Mouse (Mus musculus) stomach, embryonic 14.5 days (tissue): ENCODE measurements around the gene Prkaa2. TPM values are rescaled to one million over a fixed set of nuclear protein-coding genes. Genes with fewer than 3 reads are reported as not detected.

ENCODE experiments used
- polyA plus RNA-seq: library from polyadenylated mRNA; unstranded; fragments of >200 nt; fragmentation: Nextera tagmentation; extraction: Ambion mirVana; gene quantifications from 2 replicates; pipeline ENCODE4 v1.2.1, GENCODE M21; 2014

Prkaa2 gene
- polyA plus RNA-seq, 1 experiment from 2014 or later: 1.8 TPM

Other genes with a start within 250 kb of the Prkaa2 start
- not detected in 2 replicates for gene C8a, start 233.5 kb downstream of the Prkaa2 start, polyA plus RNA-seq
- not detected in 2 replicates for gene Fyb2, start 196.4 kb downstream of the Prkaa2 start, polyA plus RNA-seq
- 51.1 and 51.9 TPM in 2 replicates for gene Plpp3, start 47.5 kb upstream of the Prkaa2 start, polyA plus RNA-seq